Comparison of ENCODE assay signal across 17 mouse cellular contexts in the genomic region with DNA sequence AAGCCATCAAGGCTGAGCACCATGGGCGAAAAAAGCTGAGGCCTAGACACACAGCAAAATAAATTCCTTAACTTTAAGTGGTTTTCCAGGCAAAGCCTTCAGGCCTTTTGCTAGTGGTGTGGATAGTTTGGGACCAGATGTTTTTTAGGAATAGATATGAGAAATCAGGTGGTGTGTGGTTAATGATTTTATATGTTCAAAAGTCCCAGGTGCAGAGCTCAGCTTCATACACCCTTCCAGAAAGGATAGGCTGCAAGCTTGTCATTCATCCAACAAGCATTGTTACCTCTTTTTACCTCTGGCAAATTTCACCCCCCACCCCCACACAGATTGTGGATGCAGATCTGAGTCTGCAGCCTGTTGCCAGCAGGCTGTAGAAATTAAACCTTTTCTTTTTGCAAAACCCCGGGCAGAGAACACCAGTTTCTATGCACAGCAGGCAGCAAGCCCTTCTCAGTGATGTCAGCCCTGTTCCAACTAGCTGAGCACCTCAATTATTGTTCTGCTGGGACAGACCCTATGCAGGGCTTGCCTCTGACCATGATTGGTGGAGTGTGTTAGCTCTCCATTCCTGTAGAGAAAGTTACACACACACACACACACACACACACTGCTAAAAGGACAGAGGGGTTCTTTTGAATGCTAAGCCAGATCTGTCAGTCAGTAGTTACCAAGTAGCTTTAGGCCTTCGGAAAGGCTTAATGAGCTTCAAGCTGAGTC.
A peak's percentile ranks its signal among the peaks of the same experiment; 100 is the strongest.
DNase-seq lines count a peak whose midpoint lies in the region; ATAC-seq and TF ChIP-seq lines count a peak whose summit lies in the region.
"Had no signal": no experiment of that assay in that cellular context is flagged by ENCODE, and none has a peak within 500 bp of the region (broad histone marks: within the 10 kb centered on the region; RNA-seq: fewer than 3 reads in every experiment).

No protein-coding gene starts in this region.

- DNase-seq in hindbrain, embryonic 10.5 days (ENCODE audit: low spot score) = peak; percentile 8
- no peak for DNase-seq in hindbrain, embryonic 14.5 days (ENCODE audit: low spot score)
- no peak for DNase-seq in stomach, postnatal 0 days (ENCODE audit: low spot score)
- no peak for DNase-seq in gastrocnemius, postnatal 14 days
- no peak for DNase-seq in cerebellum, postnatal 25 days
- DNase-seq in layer of hippocampus, postnatal 14 days (ENCODE audit: low spot score in 2 of 2) = no peak
- DNase-seq: adrenal gland, postnatal 25 days; cerebellum, postnatal 10 days; gastrocnemius, postnatal 10 days; heart, postnatal 14 days; kidney, adult 9 months; right cerebral cortex, postnatal 25 days; thymus, postnatal 14 days had no signal

- H3K9ac ChIP-seq in hindbrain, embryonic 14.5 days = no peak overlapping the region
- no peak overlapping the region for H3K9ac ChIP-seq in stomach, embryonic 14.5 days (replicated peaks; ENCODE audit: low read depth, low read length)
- no peak overlapping the region for H3K9ac ChIP-seq in stomach, postnatal 0 days (ENCODE audit: low read length)
- no peak overlapping the region for H3K9ac ChIP-seq in limb, embryonic 13.5 days
- H3K9ac ChIP-seq: liver, embryonic 12.5 days had no signal

- no peaks in the 10 kb centered on the region for H3K9me3 ChIP-seq in hindbrain, embryonic 10.5 days
- H3K9me3 ChIP-seq in hindbrain, embryonic 14.5 days (ENCODE audit: control insufficient read depth, low read length) = no peaks in the 10 kb centered on the region
- no peaks in the 10 kb centered on the region for H3K9me3 ChIP-seq in stomach, embryonic 14.5 days (ENCODE audit: control insufficient read depth, low read depth, low read length)
- no peaks in the 10 kb centered on the region for H3K9me3 ChIP-seq in stomach, postnatal 0 days (ENCODE audit: control insufficient read depth, low read length)
- H3K9me3 ChIP-seq in limb, embryonic 13.5 days = no peaks in the 10 kb centered on the region
- H3K9me3 ChIP-seq: liver, embryonic 12.5 days had no signal

- intact Hi-C loops in gastrocnemius, postnatal 14 days (cut with DNase I; ENCODE audit: low total_unique reads) = no loop called here

- no peak overlapping the region for H3K4me2 ChIP-seq in hindbrain, embryonic 14.5 days (replicated peaks)
- H3K4me2 ChIP-seq in stomach, embryonic 14.5 days (replicated peaks; ENCODE audit: low read depth, low read length) = no peak overlapping the region
- no peak overlapping the region for H3K4me2 ChIP-seq in stomach, postnatal 0 days (replicated peaks; ENCODE audit: low read depth)
- H3K4me2 ChIP-seq in limb, embryonic 13.5 days (replicated peaks) = no peak overlapping the region
- H3K4me2 ChIP-seq: liver, embryonic 12.5 days had no signal

- WGBS in hindbrain, embryonic 10.5 days = 31% methylated on average over 3 of the region's 3 CpGs
- 21% methylated on average over 3 of the region's 3 CpGs for whole genome bisulfite sequencing in hindbrain, embryonic 14.5 days
- WGBS in stomach, embryonic 14.5 days = 62% methylated on average over 3 of the region's 3 CpGs
- WGBS in stomach, postnatal 0 days = 70% methylated on average over 3 of the region's 3 CpGs
- WGBS in limb, embryonic 13.5 days = 17% methylated on average over 3 of the region's 3 CpGs

- TF ChIP-seq EP300 in stomach, postnatal 0 days (optimal IDR thresholded peaks at IDR 0.05) = no peak

- no peak overlapping the region for H3K4me3 ChIP-seq in hindbrain, embryonic 10.5 days
- no peak overlapping the region for H3K4me3 ChIP-seq in hindbrain, embryonic 14.5 days (replicated peaks; ENCODE audit: low read length)
- no peak overlapping the region for H3K4me3 ChIP-seq in stomach, embryonic 14.5 days (ENCODE audit: low read depth, low read length)
- H3K4me3 ChIP-seq in stomach, postnatal 0 days (ENCODE audit: low read depth, low read length) = no peak overlapping the region
- H3K4me3 ChIP-seq in limb, embryonic 13.5 days = no peak overlapping the region
- H3K4me3 ChIP-seq: liver, embryonic 12.5 days had no signal

- no peak for ATAC-seq in hindbrain, embryonic 14.5 days (ENCODE audit: low FRiP score)
- 0 out of 2 replicates have a peak, but pooled peaks have one; percentile 6 for ATAC-seq in stomach, embryonic 14.5 days (ENCODE audit: insufficient number of reproducible peaks, insufficient read depth, low FRiP score, low read depth)
- no peak for ATAC-seq in stomach, postnatal 0 days (ENCODE audit: low FRiP score, low TSS enrichment)
- peak; percentile 88 for ATAC-seq in limb, embryonic 13.5 days (ENCODE audit: low FRiP score, low read depth)
- ATAC-seq: liver, embryonic 12.5 days had no signal

- TF ChIP-seq CTCF in stomach, postnatal 0 days (IDR thresholded peaks at IDR 0.05; ENCODE audit: low read depth) = no peak

- peak overlapping the region; percentile 59; the same call in 1 of the 2 replicates for H3K27ac ChIP-seq in hindbrain, embryonic 10.5 days
- no peak overlapping the region for H3K27ac ChIP-seq in hindbrain, embryonic 14.5 days
- no peak overlapping the region; the same call in 1 of the 2 replicates for H3K27ac ChIP-seq in stomach, embryonic 14.5 days (ENCODE audit: low read length)
- H3K27ac ChIP-seq in stomach, postnatal 0 days (replicated peaks) = no peak overlapping the region
- H3K27ac ChIP-seq in limb, embryonic 13.5 days = peak overlapping the region; percentile 88
- H3K27ac ChIP-seq: liver, embryonic 12.5 days had no signal

- no peaks in the 10 kb centered on the region for H3K36me3 ChIP-seq in hindbrain, embryonic 10.5 days
- H3K36me3 ChIP-seq in hindbrain, embryonic 14.5 days (replicated peaks; ENCODE audit: control insufficient read depth, insufficient read depth) = no peaks in the 10 kb centered on the region
- no peaks in the 10 kb centered on the region for H3K36me3 ChIP-seq in stomach, embryonic 14.5 days (ENCODE audit: control insufficient read depth, insufficient read depth, low read length)
- H3K36me3 ChIP-seq in stomach, postnatal 0 days (ENCODE audit: control insufficient read depth, insufficient read depth, low read length) = no peaks in the 10 kb centered on the region
- H3K36me3 ChIP-seq in limb, embryonic 13.5 days = no peaks in the 10 kb centered on the region
- H3K36me3 ChIP-seq: liver, embryonic 12.5 days had no signal

- no peaks in the 10 kb centered on the region for H3K27me3 ChIP-seq in hindbrain, embryonic 10.5 days (ENCODE audit: insufficient read depth, poor library complexity, severe bottlenecking)
- H3K27me3 ChIP-seq in hindbrain, embryonic 14.5 days (ENCODE audit: control insufficient read depth, insufficient read depth, low read length) = no peaks in the 10 kb centered on the region
- H3K27me3 ChIP-seq in stomach, embryonic 14.5 days (ENCODE audit: control insufficient read depth, insufficient read depth, low read length) = no peaks in the 10 kb centered on the region
- H3K27me3 ChIP-seq in stomach, postnatal 0 days (ENCODE audit: control insufficient read depth, insufficient read depth, low read length) = no peaks in the 10 kb centered on the region
- H3K27me3 ChIP-seq in limb, embryonic 13.5 days = no peaks in the 10 kb centered on the region
- H3K27me3 ChIP-seq: CH12.LX had no signal

- H3K4me1 ChIP-seq in hindbrain, embryonic 10.5 days (replicated peaks) = peaks cover 11% of the 10 kb centered on the region
- H3K4me1 ChIP-seq in hindbrain, embryonic 14.5 days (replicated peaks; ENCODE audit: control insufficient read depth, insufficient read depth, low read length) = peaks cover 4% of the 10 kb centered on the region; the same call in 1 of the 2 replicates
- H3K4me1 ChIP-seq in stomach, embryonic 14.5 days (ENCODE audit: control insufficient read depth, insufficient read depth, low read length) = no peaks in the 10 kb centered on the region
- no peaks in the 10 kb centered on the region for H3K4me1 ChIP-seq in stomach, postnatal 0 days (replicated peaks; ENCODE audit: control insufficient read depth, insufficient read depth)
- H3K4me1 ChIP-seq in limb, embryonic 13.5 days = peaks cover 26% of the 10 kb centered on the region
- H3K4me1 ChIP-seq: liver, embryonic 12.5 days had no signal

Comparison
In these comparisons a context has a peak if more than half of its experiments do, and no peak if none do; other contexts are left out.
1. H3K27ac ChIP-seq: peak in hindbrain, embryonic 10.5 days (single experiment) and limb, embryonic 13.5 days (single experiment); none in hindbrain, embryonic 14.5 days (single experiment), stomach, embryonic 14.5 days (single experiment) and stomach, postnatal 0 days (single experiment).
2. ATAC-seq: peak in stomach, embryonic 14.5 days (single experiment) and limb, embryonic 13.5 days (single experiment); none in hindbrain, embryonic 14.5 days (single experiment) and stomach, postnatal 0 days (single experiment).